In the genomic region with DNA sequence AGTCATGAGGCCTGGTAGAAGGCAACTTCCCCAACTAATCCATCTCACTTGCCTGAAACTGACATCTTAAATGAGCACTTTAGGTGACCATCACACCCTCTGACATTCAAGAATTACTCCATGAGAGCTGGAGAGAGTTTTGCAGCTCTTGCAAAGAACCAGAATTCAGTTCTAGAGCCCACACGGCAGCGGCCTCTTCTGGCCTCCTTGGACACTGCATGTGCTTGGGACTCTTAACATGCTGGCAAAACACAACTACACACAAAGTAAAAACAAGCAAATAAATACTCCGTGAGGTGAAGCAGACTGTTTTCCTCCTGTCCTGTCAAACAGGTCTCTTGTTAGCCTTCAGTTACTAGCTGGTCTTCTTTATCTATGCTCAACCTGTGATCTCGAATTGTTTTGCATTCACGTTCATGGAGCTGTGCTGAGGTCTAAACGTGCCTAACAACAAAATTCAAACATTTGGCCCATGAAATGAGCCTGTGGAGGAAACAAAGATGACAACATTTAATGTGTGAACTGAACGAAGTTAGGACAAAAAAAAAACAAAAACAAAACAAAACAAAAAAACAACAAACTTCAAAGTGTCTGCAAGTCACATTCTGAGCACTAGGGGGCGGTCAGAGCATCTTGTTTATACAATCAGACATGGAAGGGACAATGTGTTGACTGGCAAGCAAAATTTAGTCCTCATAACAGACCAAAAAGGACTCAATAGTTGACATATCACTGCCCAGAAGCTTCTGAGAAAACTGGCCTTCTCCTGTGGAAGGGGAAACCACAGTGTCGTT, we compare ENCODE assay signal across 10 mouse cellular contexts. TPM values are rescaled to one million over a fixed set of nuclear protein-coding genes. Genes with fewer than 3 reads are reported as not detected.
DNase-seq lines count a peak whose midpoint lies in the region; ATAC-seq and TF ChIP-seq lines count a peak whose summit lies in the region.
"Not testable (repeated sequence)": the region's sequence is repeated elsewhere in the genome, so short reads cannot be mapped to it uniquely, and the experiment has no call there.
"Had no signal": no experiment of that assay in that cellular context is flagged by ENCODE, and none has a peak within 500 bp of the region (broad histone marks: within the 10 kb centered on the region; RNA-seq: fewer than 3 reads in every experiment).

No protein-coding gene starts in this region.

- H3K36me3 ChIP-seq in G1E (replicated peaks); embryonic facial prominence, embryonic 14.5 days (ENCODE audit: control insufficient read depth, insufficient read depth, low read length); lung, embryonic 15.5 days: not testable (repeated sequence)

- 34% methylated on average over 9 of the region's 9 CpGs for WGBS in embryonic facial prominence, embryonic 14.5 days
- WGBS in lung, embryonic 15.5 days, result 35% methylated on average over 9 of the region's 9 CpGs

- not testable (repeated sequence) for H3K4me1 ChIP-seq in G1E (ENCODE audit: insufficient read depth, low read depth, low read length); embryonic facial prominence, embryonic 14.5 days (ENCODE audit: control insufficient read depth, insufficient read depth, low read length); lung, embryonic 15.5 days

- H3K4me2 ChIP-seq in embryonic facial prominence, embryonic 14.5 days (ENCODE audit: low read depth, low read length), result not testable (repeated sequence)
- peak overlapping the region; percentile 22; the same call in 1 of the 2 replicates for H3K4me2 ChIP-seq in lung, embryonic 15.5 days

- not testable (repeated sequence) for H3K9me3 ChIP-seq in G1E (replicated peaks); embryonic facial prominence, embryonic 14.5 days (ENCODE audit: control insufficient read depth, low read length); lung, embryonic 15.5 days

- not testable (repeated sequence) for H3K27me3 ChIP-seq in G1E (ENCODE audit: insufficient read depth, low read length); embryonic facial prominence, embryonic 14.5 days (replicated peaks; ENCODE audit: control insufficient read depth, insufficient read depth, low read length); lung, embryonic 15.5 days

- H3K4me3 ChIP-seq in G1E (ENCODE audit: low read depth, low read length); embryonic facial prominence, embryonic 14.5 days (ENCODE audit: low read depth, low read length); lung, embryonic 15.5 days: not testable (repeated sequence)

- H3K27ac ChIP-seq in embryonic facial prominence, embryonic 14.5 days (replicated peaks; ENCODE audit: low read depth, low read length); lung, embryonic 15.5 days: not testable (repeated sequence)

- peak; percentile 40; the same call in 1 of the 2 replicates for ATAC-seq in G1E (ENCODE audit: extremely low read depth, insufficient number of reproducible peaks, low FRiP score, poor library complexity, severe bottlenecking)
- not testable (repeated sequence) for ATAC-seq in embryonic facial prominence, embryonic 14.5 days (ENCODE audit: low read depth); lung, embryonic 15.5 days (ENCODE audit: borderline replicate concordance, extremely low read depth, low FRiP score, low TSS enrichment)
- ATAC-seq in neutrophil, adult 5-6 weeks (ENCODE audit: extremely low read depth, insufficient number of reproducible peaks, low FRiP score, poor library complexity, severe bottlenecking), result peak; percentile 79; the same call in 1 of the 2 replicates

- DNase-seq in G1E (ENCODE audit: low spot score), result not testable (repeated sequence)
- peak; percentile 3 for DNase-seq in brain, embryonic 18.5 days (ENCODE audit: low read depth, low spot score)
- peak; percentile 23 for DNase-seq in embryonic facial prominence, embryonic 14.5 days (ENCODE audit: low spot score)
- DNase-seq in heart, postnatal 10 days, result peak; percentile 21 to 48
- DNase-seq in kidney, postnatal 4 days, result peak; percentile 57 to 58
- DNase-seq in thymus, postnatal 14 days, result peak; percentile 47

- intact Hi-C loops in heart, postnatal 10 days (cut with DNase I), result not testable (repeated sequence)

- TF ChIP-seq CTCF in G1E (IDR thresholded peaks at IDR 0.05; ENCODE audit: low read depth, low read length), result peak; percentile 49

- not testable (repeated sequence) for H3K9ac ChIP-seq in embryonic facial prominence, embryonic 14.5 days (ENCODE audit: low read depth, low read length); lung, embryonic 15.5 days

RNA-seq across cellular contexts. Expression of a gene that starts 16.3 kb away (rescaled TPM):
- total RNA-seq in G1E (2014; fragmentation: Nextera tagmentation), result not detected in 2 replicates
- total RNA-seq in G1E (2017), result 0.06 TPM in 1 of 2 replicates, not detected in the other
- not detected in 2 replicates for polyA plus RNA-seq in G1E (2012)
- polyA plus RNA-seq in embryonic facial prominence, embryonic 14.5 days (2014; fragmentation: Nextera tagmentation; extraction: Ambion mirVana), result 0.13 TPM in 1 of 2 replicates, not detected in the other
- not detected for total RNA-seq in heart, postnatal 10 days (2021)
- polyA plus RNA-seq in lung, embryonic 15.5 days (2015; fragmentation: Nextera tagmentation; extraction: Ambion mirVana), result not detected in 2 replicates
- not detected in 2 replicates for total RNA-seq in neutrophil, adult 5-6 weeks (2017)
- polyA plus RNA-seq: embryonic facial prominence, embryonic 15.5 days; hindbrain, embryonic 12.5 days had no signal

RNA-seq across cellular contexts. Expression of a gene that starts 17.4 kb away (rescaled TPM):
- total RNA-seq in G1E (2014; fragmentation: Nextera tagmentation) (not detected in 2 replicates), G1E (2017) (0.22 TPM in 1 of 2 replicates, not detected in the other)
- polyA plus RNA-seq in G1E (2012), result not detected in 2 replicates
- 0.17 TPM in 1 of 2 replicates, not detected in the other for polyA plus RNA-seq in embryonic facial prominence, embryonic 14.5 days (2014; fragmentation: Nextera tagmentation; extraction: Ambion mirVana)
- not detected for total RNA-seq in heart, postnatal 10 days (2021)
- 0.09 and 0.11 TPM in 2 replicates for polyA plus RNA-seq in lung, embryonic 15.5 days (2015; fragmentation: Nextera tagmentation; extraction: Ambion mirVana)
- total RNA-seq in neutrophil, adult 5-6 weeks (2017), result not detected in 2 replicates
- polyA plus RNA-seq: hindbrain, embryonic 12.5 days had no signal

RNA-seq across cellular contexts. Expression of a gene that starts 50.8 kb away (rescaled TPM):
- total RNA-seq in G1E (2014; fragmentation: Nextera tagmentation), result not detected in 2 replicates
- total RNA-seq in G1E (2017), result 0.05 TPM in 1 of 2 replicates, not detected in the other
- not detected in 2 replicates for polyA plus RNA-seq in G1E (2012)
- not detected in 2 replicates for polyA plus RNA-seq in embryonic facial prominence, embryonic 14.5 days (2014; fragmentation: Nextera tagmentation; extraction: Ambion mirVana)
- total RNA-seq in heart, postnatal 10 days (2021), result not detected
- polyA plus RNA-seq in lung, embryonic 15.5 days (2015; fragmentation: Nextera tagmentation; extraction: Ambion mirVana), result not detected in 2 replicates
- total RNA-seq in neutrophil, adult 5-6 weeks (2017), result not detected in 2 replicates
- polyA plus RNA-seq: embryonic facial prominence, embryonic 15.5 days; hindbrain, embryonic 12.5 days had no signal
